Mouse (Mus musculus): ENCODE measurements around the gene Gm15517.

DNA sequence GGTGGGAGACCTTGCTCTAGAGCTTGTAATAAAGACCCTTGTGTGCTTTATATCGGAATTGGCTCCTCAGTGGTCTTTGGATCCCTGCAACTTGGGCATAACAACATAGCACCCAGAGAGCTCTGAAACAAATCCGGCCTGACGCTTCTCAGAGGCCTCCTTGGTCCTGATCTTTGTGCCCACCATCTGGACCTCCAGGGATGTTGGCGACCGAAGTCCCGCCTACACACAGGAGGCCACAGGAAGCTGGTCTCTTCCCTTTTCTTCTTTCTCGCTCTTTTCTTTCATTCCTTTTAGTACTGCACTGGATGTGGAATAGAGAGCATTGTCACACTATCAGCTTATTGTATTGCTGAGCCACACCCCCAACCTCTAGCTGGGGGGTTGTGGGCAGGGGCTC lies 12.2 kb downstream of the Gm15517 start:
- no peak for TF ChIP-seq CTCF (conservative IDR thresholded peaks at IDR 0.05 in 1 of 2, IDR thresholded peaks at IDR 0.05 in 1 of 2; ENCODE audit: low read depth in 2 of 2, low read length in 2 of 2)
- no peak for TF ChIP-seq USF1 (IDR thresholded peaks at IDR 0.05; ENCODE audit: low read depth, low read length)
- TF ChIP-seq POLR2A (IDR thresholded peaks at IDR 0.05; ENCODE audit: low read depth, low read length), result no peak
- no peak for TF ChIP-seq NRF1 (IDR thresholded peaks at IDR 0.05; ENCODE audit: low read depth, low read length)
- TF ChIP-seq GABPA (IDR thresholded peaks at IDR 0.05; ENCODE audit: insufficient replicate concordance, low read depth, low read length), result no peak
- TF ChIP-seq EP300 (IDR thresholded peaks at IDR 0.05; ENCODE audit: low read length), result no peak
- TF ChIP-seq NELFE (IDR thresholded peaks at IDR 0.05; ENCODE audit: low read depth, low read length), result no peak
- TF ChIP-seq TCF12 (IDR thresholded peaks at IDR 0.05; ENCODE audit: low read depth, low read length), result no peak
- no peak for TF ChIP-seq JUND (conservative IDR thresholded peaks at IDR 0.05; ENCODE audit: low read depth, low read length)
- TF ChIP-seq MAFK (IDR thresholded peaks at IDR 0.05; ENCODE audit: insufficient replicate concordance, low read length), result no peak
- no peak for TF ChIP-seq MEF2A (IDR thresholded peaks at IDR 0.05; ENCODE audit: borderline replicate concordance, low read depth, low read length)

All from CH12.LX (cell line).